Mouse (Mus musculus) spleen, postnatal 36 days (tissue): Measurements from ENCODE around the gene Slit1.

ENCODE experiments used
- DNase-seq, 2 experiments: peaks; one replicate each; pipeline ENCODE4 v3.0.0; 2022; ENCODE audit warnings: low spot score in 2 of 2, mixed read lengths in 1 of 2

The Slit1 gene

GRCm38 (mm10) chr19:41688251-41688650, 55.2 kb downstream of the Slit1 start:
- DNase-seq, result no peak

- no peak for DNase-seq
Measured at GRCm38 (mm10) chr19:41687836-41688235, 55.6 kb downstream of the Slit1 start.

- DNase-seq, result no peak
Measured at GRCm38 (mm10) chr19:41686194-41686593, 57.3 kb downstream of the Slit1 start.

GRCm38 (mm10) chr19:41685453-41686086, 57.9 kb downstream of the Slit1 start:
- DNase-seq, result no peak

- no peak for DNase-seq
Measured at GRCm38 (mm10) chr19:41684874-41685273, 58.6 kb downstream of the Slit1 start.

- DNase-seq, result no peak
Measured at GRCm38 (mm10) chr19:41683951-41684350, 59.5 kb downstream of the Slit1 start.

- DNase-seq, result no peak
Measured at GRCm38 (mm10) chr19:41680267-41680666, 63.2 kb downstream of the Slit1 start.

GRCm38 (mm10) chr19:41679028-41679427, 64.4 kb downstream of the Slit1 start:
- no peak for DNase-seq

- DNase-seq, result no peak
Measured at GRCm38 (mm10) chr19:41677575-41677974, 65.9 kb downstream of the Slit1 start.

- DNase-seq, result no peak
Measured at GRCm38 (mm10) chr19:41675583-41675982, 67.9 kb downstream of the Slit1 start.

GRCm38 (mm10) chr19:41674366-41674765, 69.1 kb downstream of the Slit1 start:
- no peak for DNase-seq

GRCm38 (mm10) chr19:41672836-41673235, 70.6 kb downstream of the Slit1 start:
- no peak for DNase-seq

GRCm38 (mm10) chr19:41670931-41671330, 72.5 kb downstream of the Slit1 start:
- no peak for DNase-seq

- DNase-seq, result no peak
Measured at GRCm38 (mm10) chr19:41670473-41670872, 73.0 kb downstream of the Slit1 start.

- DNase-seq, result no peak
Measured at GRCm38 (mm10) chr19:41669747-41670342, 73.6 kb downstream of the Slit1 start.

- no peak for DNase-seq
Measured at GRCm38 (mm10) chr19:41667591-41667990, 75.9 kb downstream of the Slit1 start.

- DNase-seq, result no peak
Measured at GRCm38 (mm10) chr19:41665941-41666340, 77.5 kb downstream of the Slit1 start.

- no peak for DNase-seq
Measured at GRCm38 (mm10) chr19:41663506-41664242, 79.8 kb downstream of the Slit1 start.

- no peak for DNase-seq
Measured at GRCm38 (mm10) chr19:41661466-41661865, 82.0 kb downstream of the Slit1 start.

GRCm38 (mm10) chr19:41660999-41661374, 82.5 kb downstream of the Slit1 start:
- DNase-seq, result peak in 1 of 2 experiments; percentile 9

GRCm38 (mm10) chr19:41660294-41660998, 83.0 kb downstream of the Slit1 start:
- no peak for DNase-seq

- no peak for DNase-seq
Measured at GRCm38 (mm10) chr19:41657446-41657845, 86.0 kb downstream of the Slit1 start.
